Mouse (Mus musculus): ENCODE measurements around the gene Cers6.

Cers6 gene

DNA sequence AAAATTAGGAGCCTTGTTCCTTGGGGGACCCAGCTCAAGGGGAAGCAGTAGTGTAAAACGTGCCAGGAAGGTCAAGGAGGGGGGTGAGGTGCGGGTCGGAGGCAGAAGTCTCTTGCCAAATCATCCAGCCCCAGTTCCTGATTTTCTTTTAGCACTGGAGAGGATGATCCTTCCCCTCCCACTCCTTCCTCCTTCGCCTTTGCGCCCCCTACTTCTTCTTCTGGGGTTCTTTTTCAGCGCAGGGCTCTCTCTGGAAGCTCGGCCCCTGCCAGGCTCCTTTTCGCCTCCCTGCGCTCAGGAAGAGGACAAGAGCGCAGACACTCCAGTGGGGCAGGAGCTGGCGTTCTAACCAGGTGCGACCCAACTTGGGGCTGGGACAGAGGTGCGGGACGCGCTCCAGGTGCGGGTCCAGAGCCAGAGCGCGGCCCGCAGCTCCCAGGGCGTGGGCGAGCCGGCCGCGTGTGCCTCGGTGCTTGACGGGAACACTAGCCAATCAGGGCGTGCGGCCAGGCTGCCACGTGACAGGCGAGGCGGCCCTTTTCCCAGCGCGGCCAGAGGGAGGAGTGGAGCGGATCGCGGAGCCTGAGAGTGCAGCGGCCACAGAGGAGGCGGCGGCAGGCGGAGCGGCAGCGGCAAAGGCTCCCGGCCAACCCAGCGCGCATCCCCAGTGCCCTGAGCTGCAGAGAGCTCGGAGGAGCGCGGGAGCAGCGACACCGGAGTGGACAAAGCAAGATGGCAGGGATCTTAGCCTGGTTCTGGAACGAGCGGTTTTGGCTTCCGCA is at the start of gene Cers6:
Gene Cers6, plus strand, starts transcription at position 538 of the 782 bp plus-strand sequence.
- CTCF ChIA-PET = no interaction called here

DNA sequence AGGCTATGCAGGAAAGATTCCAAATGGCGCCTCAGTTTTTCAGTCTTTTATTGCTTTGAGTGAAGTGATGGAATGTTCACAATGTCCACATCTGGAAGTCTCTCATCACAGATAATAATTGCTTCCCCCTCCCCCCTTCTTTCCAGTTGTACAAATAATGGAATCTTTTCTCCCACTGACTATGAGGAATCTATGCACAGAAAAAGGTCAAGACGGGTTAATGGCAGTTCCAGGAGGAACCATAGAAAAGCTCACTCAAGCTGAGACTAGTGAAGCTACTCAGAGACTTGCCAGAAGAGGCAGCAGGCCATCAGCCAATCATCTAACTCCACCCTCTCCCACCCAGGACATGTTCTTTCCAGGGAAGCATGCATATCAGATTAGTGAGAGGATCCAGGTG is 46.8 kb upstream of the Cers6 start:
- CTCF ChIA-PET = no interaction called here

DNA sequence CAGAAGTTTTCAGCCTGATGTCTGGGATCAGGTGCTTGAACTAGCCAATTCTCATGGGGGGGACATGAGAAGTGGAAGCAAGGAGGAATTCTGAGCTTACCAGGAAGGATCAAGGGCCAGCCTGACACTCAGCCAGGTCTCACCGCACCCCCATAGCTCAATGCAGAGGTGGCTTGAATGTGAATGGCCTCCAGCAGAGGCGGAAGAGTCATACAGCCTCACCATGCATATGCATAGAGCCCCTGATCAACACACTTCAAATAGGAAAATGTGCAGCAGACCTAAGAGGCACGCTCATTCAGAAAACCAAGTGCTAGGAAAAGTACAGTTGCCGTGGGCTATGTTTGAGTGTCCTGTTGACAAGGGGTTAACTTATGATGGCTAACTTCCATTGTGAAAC is 42.2 kb upstream of the Cers6 start:
- CTCF ChIA-PET = no interaction called here

DNA sequence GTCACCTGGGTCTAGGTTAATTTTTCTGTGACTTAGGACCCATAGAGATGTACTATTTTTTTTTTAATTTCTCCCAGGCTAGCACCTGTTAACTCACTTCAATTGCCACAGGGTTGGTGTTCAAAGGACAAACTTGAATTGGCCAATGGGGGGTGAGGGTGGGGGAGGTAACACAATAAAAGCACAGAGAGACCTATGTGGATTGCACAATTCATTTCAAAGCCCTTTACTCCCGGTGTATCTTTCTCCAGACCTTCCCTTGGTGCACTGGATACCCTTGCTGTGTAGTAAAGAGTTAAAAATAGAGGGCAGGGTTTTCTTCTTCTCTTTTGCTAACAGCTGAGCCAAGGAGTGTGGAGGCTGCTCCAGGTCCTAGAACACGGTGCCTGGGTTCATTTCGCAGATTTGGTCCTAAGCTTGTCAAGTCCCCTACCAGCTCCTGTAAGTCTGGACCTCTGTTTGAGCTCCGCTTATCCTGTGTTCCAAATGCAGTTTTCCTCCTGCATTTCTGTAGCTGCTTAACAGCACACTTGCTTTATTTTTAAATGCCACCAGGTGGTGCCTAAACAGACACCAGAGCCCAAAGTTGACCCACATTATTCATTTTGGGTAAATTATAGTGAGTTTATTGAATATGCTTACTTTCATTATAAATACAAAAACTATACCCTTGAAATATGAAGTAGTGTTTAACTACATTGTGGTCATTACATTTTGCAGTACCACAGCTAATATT is 38.9 kb upstream of the Cers6 start:
- CTCF ChIA-PET = no interaction called here

DNA sequence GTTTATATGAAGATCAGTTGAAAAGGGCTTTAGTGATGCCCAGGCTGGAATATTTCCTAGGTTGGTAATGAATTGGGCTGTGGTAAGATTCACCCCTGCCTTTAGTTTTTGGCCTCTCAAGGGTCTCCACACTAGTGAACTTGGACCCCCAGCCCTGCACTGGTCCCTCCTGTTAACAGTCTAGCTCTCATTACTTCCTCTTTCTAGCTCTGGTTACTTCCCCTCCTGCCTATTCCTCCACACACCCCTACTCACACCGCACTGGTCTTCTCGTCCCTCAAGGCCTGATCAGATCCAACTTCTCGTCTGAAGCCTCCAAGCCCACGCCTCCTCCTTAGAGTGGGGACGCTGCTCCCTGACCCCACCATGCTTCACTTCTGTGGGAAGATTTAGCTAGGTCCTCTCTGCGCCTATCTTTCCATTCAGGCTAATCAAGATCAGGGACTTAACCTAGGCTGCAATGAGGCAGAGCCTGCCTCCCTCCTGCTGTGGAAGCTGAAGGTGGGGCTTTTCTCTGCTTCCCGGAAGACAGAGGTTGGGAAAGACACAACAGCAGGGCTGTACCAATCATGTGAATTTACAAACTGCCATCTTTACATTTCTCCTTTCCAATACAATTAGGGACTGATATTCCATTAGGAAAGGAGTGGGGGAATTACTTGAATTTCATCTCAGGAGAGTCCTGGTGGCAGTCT is 35.8 kb upstream of the Cers6 start:
- CTCF ChIA-PET = no interaction called here

DNA sequence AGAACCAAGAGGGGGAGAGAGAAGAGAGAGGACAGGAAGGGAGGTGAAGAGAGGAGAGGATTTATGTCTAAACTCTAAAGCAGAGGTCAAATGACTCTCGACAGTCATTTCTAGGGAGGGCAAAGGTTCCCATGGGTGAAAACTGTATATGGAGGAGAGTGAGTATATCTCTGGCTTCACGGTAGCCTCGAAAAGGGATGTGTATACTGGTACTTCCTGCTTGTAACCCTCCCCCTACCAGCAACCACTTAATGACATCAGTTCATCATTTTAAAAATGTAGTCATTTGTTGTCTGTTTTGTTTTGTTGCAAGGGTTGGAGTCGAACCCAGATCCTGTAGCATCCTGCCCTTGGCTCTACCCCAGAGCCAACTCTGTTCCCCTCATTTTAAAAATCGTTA is 17.9 kb upstream of the Cers6 start:
- CTCF ChIA-PET = no interaction called here

DNA sequence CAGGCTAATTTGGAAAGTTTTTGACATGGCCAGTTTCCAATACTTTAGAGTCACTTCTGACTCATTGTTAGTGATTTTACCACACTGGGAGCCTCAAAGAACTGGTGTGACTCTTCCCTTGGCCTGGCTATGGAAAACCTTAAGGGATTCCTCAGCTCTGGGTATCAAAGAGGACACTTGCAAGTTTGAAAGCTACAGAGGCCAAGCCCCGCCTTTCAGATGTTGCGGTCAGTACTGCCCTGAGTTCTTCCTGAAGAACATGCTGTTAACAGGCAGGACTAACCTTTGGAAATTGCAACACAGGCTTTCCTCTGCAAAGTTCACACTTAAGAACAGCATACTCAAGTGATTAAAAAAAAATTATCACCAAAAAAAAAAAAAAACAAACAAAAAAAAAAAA is 16.7 kb upstream of the Cers6 start:
- CTCF ChIA-PET = no interaction called here

DNA sequence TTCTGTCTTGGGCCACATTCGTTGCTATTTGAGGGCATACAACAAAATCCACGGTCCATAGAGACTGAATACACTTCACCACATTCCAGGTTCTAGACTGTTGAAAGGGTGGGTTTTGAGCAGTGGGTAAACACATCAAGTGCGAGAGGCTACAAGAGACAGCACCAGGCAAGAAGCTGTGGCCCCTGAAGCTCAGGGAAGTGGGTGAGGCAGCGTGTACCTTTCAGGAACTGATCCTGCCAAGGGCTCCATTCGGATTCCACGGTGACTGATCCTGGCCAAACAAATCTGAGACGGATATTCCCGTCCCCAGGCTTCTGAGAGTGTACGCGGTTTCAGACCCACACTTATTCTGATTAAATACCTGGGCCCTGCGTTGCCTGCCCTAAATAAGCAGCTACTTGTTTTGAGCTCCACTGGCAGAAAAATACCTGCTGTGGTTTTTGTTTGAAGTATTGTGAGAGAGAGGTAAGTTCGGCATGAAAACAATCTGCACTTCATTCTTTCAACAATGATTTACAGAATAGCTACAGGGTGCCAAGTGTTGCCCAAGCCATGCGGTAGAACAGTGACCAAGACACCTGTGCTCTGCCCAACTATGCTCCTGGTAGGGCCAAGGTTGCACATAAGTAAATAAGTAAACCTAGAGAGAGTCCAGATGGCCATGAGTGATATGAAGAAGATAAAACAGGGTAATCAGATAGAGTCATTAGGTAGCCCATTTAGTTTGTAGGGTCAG is 16.1 kb upstream of the Cers6 start:
- CTCF ChIA-PET = no interaction called here

DNA sequence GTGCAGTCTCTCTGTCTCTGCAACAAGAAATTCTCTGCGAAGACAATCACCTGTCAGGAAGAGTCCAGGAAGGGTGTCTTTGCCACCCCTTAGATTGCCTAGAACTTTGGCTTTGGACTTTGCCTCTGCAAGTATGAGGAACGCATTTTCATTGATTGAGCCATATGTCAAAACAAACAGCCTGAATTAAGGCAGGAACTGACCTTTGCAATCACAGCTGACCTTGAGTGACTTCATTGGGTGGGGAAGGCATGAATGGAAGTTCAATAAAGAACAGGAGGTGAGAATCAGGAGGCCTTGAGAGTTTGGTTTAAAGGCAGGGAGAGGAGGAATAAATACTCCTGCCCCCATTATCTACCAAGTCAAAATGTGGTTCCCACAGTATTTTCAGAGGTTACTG is 850 bp upstream of the Cers6 start:
- CTCF ChIA-PET = no interaction called here

DNA sequence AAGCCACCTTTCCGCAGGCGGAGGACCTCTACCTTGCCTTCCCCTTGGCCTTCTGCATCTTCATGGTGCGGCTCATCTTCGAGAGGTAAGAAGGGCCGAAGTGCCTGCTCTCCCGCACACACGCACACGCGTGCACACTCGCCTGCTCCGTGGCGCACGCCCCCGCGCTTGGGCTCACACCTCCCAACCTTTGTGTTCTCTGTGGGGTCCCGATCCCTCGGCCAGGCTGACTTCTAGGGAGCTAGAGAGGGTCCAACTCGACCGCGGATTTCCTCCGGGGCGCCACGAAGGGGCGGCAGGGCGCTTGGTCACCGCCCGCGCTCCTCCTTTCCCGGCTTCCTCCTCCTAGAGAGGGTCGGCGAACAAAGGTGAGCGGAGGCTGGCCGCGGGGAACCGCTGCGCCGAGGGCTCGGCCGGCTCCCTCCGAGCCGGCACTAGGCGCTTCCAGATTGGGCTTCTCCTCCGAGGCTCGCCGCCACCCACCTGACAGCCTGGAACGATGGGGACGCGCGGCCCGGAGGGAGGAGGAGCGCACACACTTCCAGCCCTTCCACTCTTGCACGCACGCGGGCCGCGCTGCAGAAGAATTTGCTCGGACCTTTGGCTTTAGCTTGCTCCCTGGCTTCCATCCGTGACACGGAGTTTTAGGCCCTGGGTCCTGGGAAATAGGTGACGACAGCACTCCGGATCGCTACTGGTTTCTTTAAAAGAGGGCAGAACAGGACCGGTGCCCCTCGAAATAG is 651 bp downstream of the Cers6 start:
- CTCF ChIA-PET = no interaction called here

DNA sequence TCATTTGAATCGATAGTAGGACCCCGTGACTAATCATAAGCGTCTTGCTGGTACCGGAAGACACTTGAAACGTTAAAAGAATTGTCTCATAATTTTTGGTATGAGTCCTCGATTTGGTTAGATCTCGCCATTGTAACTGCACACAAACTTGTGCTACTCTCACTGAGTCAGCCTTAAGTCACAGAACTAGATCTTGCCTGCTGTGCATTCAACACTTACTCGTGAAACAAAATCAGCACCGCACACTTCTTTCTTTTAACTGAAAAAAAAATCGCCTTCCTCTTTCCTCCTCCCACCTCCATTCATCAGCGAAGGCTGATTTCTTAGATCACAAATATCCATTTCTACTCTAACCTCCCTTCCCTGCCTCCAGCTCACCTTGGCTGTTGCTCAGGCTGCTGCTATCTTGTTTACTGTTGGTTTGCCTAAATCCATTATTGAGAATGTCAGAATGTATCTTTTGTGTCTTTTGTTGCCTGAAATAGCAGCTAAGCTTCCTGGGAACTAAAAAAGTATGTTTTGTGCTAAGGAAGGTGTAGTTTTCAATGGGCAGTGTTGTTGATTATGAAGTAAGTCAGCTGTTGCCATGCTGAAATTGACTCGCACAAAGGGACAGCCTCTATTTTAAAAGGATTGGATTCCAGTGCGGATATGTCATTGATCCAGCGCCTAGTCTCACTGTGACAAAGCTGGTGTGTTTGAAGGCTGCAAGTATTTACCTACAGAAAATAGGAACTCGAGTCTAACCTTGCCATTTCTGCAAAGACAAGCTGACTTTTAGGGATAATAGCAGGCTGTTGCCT is 1.4 kb downstream of the Cers6 start:
- CTCF ChIA-PET = no interaction called here

DNA sequence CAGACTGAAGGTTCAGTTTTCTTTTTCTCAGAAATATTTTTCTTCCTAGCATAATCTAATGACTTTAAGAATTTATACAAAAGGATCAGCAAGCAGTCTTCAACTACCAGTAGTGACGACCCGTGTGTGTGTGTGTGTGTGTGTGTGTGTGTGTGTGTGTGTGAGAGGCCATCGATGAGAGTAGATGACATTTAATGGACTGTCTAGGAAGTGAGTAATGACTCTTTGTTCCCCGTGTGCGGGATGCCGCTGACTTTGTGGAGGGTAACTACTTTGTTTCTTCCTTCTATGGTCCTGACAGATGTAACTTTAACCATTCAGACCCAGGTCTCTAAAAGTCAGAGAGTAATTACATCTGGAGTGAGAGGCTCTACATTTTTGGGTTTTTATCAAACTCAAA is 2.3 kb downstream of the Cers6 start:
- CTCF ChIA-PET = no interaction called here

DNA sequence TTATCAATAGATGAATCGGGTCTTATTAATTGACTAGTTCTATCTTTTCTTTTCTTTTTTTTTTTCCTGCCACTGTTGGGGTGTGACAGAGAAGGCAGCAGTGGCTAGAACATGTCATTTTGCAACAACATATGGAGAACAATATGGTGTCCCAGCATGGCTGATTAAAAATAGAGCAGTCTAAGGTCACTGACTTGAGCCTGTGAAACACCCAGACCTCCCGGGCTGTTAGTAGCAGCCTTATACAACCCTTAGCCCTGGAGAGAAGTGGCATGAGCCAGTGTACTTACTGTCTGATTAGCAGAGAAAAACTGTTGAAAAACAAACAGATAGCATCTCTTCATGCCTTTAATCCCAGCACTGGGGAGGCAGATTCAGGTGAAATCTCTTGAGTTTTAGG is 3.1 kb downstream of the Cers6 start:
- CTCF ChIA-PET = no interaction called here

DNA sequence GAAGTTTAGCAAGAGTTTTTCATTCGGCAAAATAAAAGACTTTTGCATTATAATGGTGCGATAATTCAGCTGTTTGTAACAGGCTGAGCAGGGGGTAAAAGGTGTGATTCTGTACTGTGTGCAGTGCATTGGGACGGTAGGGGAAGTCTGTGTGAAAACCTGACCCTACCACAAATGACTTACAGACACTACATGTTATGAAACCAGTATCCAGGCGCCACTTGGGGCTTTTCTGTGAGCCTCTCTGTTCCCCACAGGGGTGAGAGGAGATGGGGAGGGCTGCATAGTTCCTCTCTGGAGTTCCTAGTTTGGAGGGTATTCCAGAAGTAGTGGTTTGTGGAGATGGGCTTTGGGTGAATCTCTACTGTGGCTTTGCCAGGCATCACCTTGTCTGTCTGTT is 5.9 kb downstream of the Cers6 start:
- CTCF ChIA-PET = no interaction called here

DNA sequence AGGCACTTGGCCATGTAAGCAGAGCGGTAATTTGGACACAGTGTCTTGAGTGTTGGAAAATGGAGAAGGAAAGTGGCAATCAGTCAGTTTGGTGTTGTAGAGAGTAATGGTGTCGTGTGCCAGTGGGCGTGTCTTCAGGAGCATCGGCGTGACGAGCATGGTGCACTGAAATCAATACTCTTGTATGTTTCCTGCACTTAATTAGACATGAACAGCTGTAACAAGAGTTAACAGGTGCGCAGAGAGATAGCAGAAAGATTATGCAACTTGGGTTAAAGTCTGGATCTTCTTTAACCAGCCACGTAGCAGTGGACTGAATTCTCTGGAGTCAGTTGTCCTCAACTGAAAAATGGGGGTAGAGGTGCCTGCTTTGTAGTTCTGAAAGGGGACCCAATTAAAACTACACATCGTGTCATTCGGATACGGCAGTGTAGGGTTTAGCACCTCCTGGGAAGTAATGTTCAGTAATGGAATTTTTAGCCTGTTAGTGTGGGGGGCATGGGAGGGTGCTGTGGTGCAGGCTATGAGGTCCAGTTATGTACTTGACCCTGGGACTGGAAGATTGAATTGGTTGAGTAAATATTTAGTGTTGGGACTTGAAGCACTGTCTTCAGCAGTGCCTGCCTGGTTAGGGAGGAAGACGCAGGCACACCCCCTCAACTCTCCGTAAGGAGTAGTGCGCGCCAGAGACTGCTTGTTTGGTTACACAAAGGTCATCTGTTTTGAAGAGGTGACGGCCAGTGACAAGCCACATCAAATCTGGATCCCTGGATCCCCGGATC is 9.9 kb downstream of the Cers6 start:
- CTCF ChIA-PET = no interaction called here

DNA sequence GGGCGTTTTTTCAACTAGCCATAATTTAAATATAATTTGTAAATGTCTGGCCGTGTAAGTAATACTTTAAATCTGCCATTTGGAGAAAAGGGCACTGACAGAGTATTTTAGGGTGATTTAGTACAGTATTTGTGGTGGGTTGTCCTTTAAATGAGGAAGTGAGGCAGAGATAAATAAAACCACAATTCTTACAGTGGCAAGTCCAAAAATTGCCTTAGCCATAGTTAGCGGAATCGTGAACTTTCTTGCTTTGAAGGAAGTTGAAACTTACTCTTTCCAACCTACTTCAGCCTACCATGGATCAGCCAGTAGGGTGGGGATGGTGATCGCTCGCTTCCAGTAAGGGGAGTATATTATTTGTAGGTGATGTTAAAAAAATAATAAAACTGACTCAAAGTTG is 11.8 kb downstream of the Cers6 start:
- CTCF ChIA-PET = no interaction called here

DNA sequence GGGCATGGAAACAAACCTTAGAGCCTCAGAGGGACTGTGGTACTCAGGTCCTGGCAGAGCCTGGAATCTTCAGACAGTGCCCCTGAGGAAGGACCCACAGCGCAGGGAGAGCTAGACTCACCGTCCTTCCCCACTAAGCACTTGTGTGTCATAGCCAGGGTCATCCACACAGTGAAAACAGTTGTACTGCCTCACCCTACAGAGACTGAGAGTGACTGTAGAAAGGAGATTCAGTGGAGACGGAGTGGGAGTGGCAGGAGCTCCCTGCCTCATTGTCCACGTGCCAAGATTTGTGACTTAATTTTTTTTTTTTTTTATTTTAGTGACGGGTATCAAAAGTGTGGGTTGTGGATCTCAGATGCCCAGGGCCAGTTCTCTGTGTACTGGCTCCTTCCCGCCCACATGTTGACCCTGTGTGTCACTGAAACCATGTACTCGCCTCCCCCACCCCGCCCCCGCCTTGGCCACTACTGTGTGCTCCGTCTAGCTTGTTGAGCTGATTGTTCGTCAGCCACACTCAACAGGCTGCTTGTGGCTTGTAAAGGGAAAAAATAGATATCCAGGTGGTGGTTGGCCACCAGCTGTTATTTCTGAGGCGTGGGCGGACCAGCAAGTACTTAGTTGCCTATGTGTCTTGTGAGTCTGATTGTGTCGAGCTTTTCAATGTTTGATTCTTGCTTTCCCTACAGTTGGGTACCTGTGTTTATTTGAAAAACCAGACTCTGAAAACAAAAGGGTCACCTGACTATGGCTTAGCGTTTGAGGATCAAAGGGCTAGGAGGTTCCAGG is 12.6 kb downstream of the Cers6 start:
- CTCF ChIA-PET = no interaction called here

DNA sequence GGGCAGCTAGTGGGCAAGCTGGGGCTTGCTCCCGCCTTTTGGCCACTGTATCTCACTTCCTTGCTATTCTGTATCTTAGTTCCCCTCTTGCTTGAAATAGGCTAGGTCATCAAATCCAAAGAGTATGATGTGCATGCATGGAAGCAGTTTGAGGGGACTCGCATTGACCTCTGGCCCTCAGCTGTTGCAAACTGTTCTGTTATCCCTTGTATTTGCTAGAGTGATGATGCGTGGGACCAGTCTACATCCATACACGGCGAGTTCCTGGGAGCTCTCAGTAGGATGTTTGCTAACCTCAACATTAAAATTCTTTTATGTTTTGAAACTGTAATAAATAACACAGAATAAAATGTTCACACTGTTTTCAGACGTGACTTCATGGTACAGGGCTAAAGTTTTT is 13.3 kb downstream of the Cers6 start:
- CTCF ChIA-PET = no interaction called here

DNA sequence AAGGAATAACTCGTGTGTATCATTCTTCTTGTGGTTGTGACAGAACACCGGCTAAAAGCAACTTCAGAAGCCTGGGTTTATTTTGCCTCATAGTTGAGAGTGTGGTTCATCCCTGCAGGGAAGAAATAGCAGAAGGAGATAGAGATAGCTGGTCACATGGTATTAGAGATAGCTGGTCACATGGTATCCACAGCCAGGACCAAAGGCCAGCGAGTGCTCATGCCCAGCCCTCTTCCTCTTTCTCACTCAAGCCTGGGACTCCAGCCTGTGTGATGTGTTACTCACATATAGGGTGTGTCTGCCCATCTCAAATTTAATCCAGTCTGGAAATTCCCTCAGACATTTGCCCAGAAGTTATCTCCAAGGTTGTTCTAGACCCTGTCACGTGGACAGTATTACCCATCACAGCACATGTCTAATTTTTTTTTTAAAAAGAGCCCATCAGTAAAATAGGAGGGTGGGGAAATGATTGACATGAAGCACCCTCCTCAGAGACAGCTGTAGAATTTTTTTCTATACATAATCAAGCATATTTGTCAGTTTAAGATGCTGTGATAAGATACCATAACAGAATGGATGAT is 17.9 kb downstream of the Cers6 start:
- CTCF ChIA-PET = no interaction called here
